Mouse (Mus musculus) neural tube, embryonic 15.5 days (tissue): ENCODE data around the gene Zfp612. TPM values are rescaled to one million over a fixed set of nuclear protein-coding genes. Genes with fewer than 3 reads are reported as not detected.

Experiments
- ATAC-seq: fragments of 200-750 bp; cut with Nextera tagmentation; 2 replicates; pipeline ENCODE4 v1.8.0; 2017; ENCODE audit warnings: mild to moderate bottlenecking, moderate TSS enrichment, moderate library complexity; ENCODE audit not compliant: low FRiP score
- H3K27ac ChIP-seq: fragments of 300-500 bp; sonication (generic); replicated peaks from 2 replicates; pipeline ENCODE4 v1.5.1; 2015; ENCODE audit warnings: mild to moderate bottlenecking, inconsistent platforms
- H3K27me3 ChIP-seq: fragments of 300-500 bp; sonication (generic); replicated peaks from 2 replicates; pipeline ENCODE4 v1.6.1; 2015; ENCODE audit warnings: inconsistent platforms
- H3K36me3 ChIP-seq: fragments of 300-500 bp; sonication (generic); 2 replicates; pipeline ENCODE4 v1.6.1; 2015; ENCODE audit warnings: inconsistent platforms
- H3K4me1 ChIP-seq: fragments of 300-500 bp; sonication (generic); 2 replicates; pipeline ENCODE4 v1.6.1; 2015; ENCODE audit warnings: inconsistent platforms
- H3K4me2 ChIP-seq: fragments of 300-500 bp; sonication (generic); 2 replicates; pipeline ENCODE4 v1.6.1; 2015; ENCODE audit warnings: inconsistent platforms, mild to moderate bottlenecking, moderate library complexity
- H3K4me3 ChIP-seq: fragments of 300-500 bp; sonication (generic); replicated peaks from 2 replicates; pipeline ENCODE4 v1.5.1; 2015; ENCODE audit warnings: mild to moderate bottlenecking, inconsistent platforms
- H3K9ac ChIP-seq: fragments of 300-500 bp; sonication (generic); replicated peaks from 2 replicates; pipeline ENCODE4 v1.6.1; 2015; ENCODE audit warnings: mild to moderate bottlenecking, inconsistent platforms
- H3K9me3 ChIP-seq: fragments of 300-500 bp; sonication (generic); replicated peaks from 2 replicates; pipeline ENCODE4 v1.6.1; 2016; ENCODE audit warnings: inconsistent platforms
- WGBS: fragments of 180-500 bp; shearing (Covaris S2); methylation state at CpG from one replicate; pipeline ENCODE4 v1.1.7; 2015; ENCODE audit warnings: mixed read lengths; 5-methylcytosine and 5-hydroxymethylcytosine counted together
- polyA plus RNA-seq: library from polyadenylated mRNA; unstranded; fragments of >200 nt; fragmentation: Nextera tagmentation; extraction: Ambion mirVana; gene quantifications from 2 replicates; pipeline ENCODE4 v1.2.1, GENCODE M21; 2015

Zfp612 gene
- polyA plus RNA-seq, 1 experiment from 2014 or later: 22.5 TPM

DNA sequence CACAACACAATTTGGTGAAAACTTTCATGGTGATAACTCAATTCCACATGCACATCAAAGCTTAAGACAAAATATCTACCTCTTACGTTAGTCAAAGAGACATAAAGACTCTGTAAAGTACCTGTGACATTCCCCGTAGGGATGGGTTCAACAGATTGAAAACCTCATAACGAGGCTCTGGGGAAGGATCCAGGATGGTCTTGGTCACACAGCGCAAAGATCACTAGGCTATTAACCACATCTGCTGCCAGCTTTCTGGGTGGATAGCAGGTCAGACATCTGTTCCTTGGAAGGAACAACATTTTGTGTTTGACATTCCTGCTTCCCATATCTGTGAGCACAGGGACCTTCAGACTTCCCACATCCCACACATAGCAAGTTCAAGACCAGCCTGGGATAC, 9.8 kb upstream of the Zfp612 start:
- no peaks in the 10 kb centered on the region for H3K4me1 ChIP-seq
- WGBS: 85% methylated on average over 4 of the region's 4 CpGs
- H3K27ac ChIP-seq: no peak overlapping the region
- no peak overlapping the region for H3K4me2 ChIP-seq
- peaks cover 6% of the 10 kb centered on the region; the same call in 1 of the 2 replicates for H3K27me3 ChIP-seq
- H3K4me3 ChIP-seq: no peak overlapping the region
- H3K36me3 ChIP-seq: no peaks in the 10 kb centered on the region
- no peaks in the 10 kb centered on the region for H3K9me3 ChIP-seq
- no peak for ATAC-seq
- H3K9ac ChIP-seq: no peak overlapping the region

DNA sequence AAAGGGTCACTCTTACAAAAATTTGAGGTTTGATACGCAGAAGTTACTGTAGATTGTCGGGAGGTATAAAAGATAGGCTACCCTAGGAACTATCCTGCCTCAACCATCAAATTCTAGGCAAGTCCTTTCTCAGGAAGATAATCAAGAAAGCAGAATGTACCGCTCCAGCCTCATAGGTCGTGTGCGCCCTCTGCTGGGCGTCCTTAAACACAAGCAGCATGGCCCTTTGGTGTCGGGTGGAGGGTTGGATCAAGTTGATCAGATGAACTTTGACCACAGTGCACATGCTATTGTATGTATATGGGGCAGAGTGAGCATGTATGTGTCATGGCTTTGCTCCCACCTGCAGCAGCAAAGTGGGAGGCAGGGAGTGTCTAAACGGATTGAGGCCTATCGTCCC, 7.9 kb upstream of the Zfp612 start:
- H3K4me2 ChIP-seq: no peak overlapping the region
- no peaks in the 10 kb centered on the region for H3K4me1 ChIP-seq
- H3K4me3 ChIP-seq: no peak overlapping the region
- H3K9me3 ChIP-seq: no peaks in the 10 kb centered on the region
- no peak overlapping the region for H3K9ac ChIP-seq
- H3K36me3 ChIP-seq: no peaks in the 10 kb centered on the region
- peak; percentile 69; the same call in 1 of the 2 replicates for ATAC-seq
- peaks cover 6% of the 10 kb centered on the region; the same call in 1 of the 2 replicates for H3K27me3 ChIP-seq
- 15% methylated on average over 9 of the region's 9 CpGs for WGBS
- no peak overlapping the region for H3K27ac ChIP-seq

DNA sequence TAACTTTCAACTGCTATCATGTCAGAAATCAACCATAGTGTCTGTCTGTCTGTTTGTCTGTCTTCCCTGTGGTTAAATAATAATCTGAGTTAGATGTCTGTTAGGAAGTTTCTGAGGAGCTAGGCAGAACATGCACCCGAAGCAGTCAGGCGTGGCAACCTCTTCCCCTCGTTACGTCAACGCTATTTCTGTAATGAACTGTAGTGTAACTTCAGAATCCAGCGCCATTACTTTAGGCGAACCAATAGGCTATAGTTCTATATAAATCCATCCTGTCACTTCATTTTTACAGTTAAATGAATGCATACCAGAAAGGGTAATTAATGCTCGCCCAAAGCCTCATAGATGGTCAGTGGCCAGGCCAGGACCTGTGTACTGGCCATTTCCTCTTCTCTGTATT, 5.0 kb upstream of the Zfp612 start:
- Histone ChIP-seq H3K27me3 (peaks cover 6% of the 10 kb centered on the region; the same call in 1 of the 2 replicates), H3K4me3 (no peak overlapping the region), H3K4me1 (peaks cover 4% of the 10 kb centered on the region; the same call in 1 of the 2 replicates), H3K27ac (no peak overlapping the region), H3K9me3 (no peaks in the 10 kb centered on the region), H3K4me2 (no peak overlapping the region), H3K9ac (no peak overlapping the region), H3K36me3 (no peaks in the 10 kb centered on the region)
- ATAC-seq: no peak
- 86% methylated on average over 8 of the region's 8 CpGs for WGBS

DNA sequence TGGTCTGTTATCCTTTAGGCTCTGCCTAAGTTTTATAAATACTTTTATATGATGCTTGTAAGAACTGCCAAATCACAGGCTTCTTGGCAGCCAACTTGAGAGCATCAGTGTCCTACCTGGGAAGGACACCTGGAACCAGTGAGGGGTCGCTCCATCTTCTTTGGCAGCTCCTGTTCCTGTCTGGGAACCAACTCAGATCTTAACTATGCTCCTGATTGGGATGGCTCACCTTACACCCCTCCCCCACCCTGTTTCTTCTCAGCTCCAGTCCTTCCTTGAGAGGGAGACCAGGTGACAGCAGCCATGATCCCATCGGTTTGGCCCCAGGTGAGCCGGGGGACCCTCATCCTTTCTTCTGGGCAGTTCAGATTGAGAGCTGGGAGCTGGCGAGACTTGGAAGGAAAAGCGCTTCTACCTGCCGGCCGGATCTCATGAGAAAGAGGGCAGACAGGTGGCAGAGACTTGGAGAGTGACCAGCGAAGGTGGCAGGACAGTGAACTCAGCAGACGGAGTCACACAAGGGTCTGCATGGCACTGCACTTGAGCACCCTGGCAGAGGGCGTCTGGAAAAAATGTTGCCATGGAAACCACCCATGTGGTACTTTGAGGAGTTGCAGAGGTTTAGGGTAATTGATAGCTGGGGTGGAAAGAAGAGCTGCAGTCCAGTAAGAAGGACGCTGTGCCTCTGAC, 3.0 kb downstream of the Zfp612 start:
- WGBS: 82% methylated on average over 11 of the region's 11 CpGs
- H3K9ac ChIP-seq: no peak overlapping the region
- no peaks in the 10 kb centered on the region for H3K9me3 ChIP-seq
- no peak overlapping the region for H3K4me2 ChIP-seq
- peaks cover 21% of the 10 kb centered on the region for H3K4me1 ChIP-seq
- H3K27me3 ChIP-seq: no peaks in the 10 kb centered on the region
- H3K36me3 ChIP-seq: peaks cover 44% of the 10 kb centered on the region
- ATAC-seq: no peak
- H3K4me3 ChIP-seq: no peak overlapping the region
- no peak overlapping the region for H3K27ac ChIP-seq

DNA sequence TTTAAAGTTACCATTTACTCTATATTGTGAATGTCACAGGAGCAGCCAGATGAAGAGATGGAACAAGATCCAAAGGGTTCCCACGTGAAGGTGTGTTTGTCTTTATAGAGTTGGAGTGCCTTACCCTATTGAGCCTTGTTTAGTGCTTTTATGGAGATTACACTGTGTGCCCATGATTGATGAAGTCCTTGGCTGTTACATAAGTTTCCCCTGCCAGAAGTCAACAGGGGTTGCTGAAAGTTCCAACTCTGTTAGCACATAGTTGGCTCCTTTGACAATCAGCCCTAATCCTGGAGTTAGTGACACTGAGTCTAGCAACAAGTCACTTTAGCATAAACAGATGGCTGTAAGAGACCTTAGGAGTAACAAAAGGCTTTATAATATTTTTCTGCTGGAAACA, 12.3 kb downstream of the Zfp612 start:
- Histone ChIP-seq H3K36me3 (peaks cover 34% of the 10 kb centered on the region), H3K9me3 (peaks cover 16% of the 10 kb centered on the region), H3K4me1 (no peaks in the 10 kb centered on the region), H3K4me3 (no peak overlapping the region), H3K4me2 (no peak overlapping the region), H3K9ac (no peak overlapping the region), H3K27ac (no peak overlapping the region), H3K27me3 (no peaks in the 10 kb centered on the region)
- no peak for ATAC-seq
- WGBS: 62% methylated on average over 1 of the region's 1 CpGs

DNA sequence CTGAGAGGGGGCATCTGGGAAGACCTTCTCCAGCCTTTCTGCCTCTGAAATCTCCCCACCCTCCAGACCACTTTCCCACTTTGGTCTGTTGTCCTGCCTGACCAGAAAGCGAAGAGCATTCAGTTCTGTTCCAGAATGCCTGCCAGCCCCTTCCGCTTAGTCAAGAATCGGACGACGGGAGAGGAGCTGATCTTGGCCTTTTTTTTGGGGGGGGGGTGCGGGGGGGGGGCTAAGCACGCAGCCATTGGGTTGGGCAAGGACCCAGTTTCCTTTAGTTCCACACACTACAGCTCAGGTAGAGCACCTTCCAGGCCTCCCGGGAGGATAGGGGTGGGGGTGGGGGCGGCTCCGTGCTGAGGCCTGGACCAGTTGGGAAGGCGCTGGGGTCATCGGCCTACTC, 21.4 kb downstream of the Zfp612 start, which contains the start of gene Gm21964:
TSS of gene Gm21964 (plus strand) at position 301 of the 400 bp plus-strand sequence.
- Histone ChIP-seq H3K36me3 (no peaks in the 10 kb centered on the region), H3K9ac (no peak within 1 kb of the TSS), H3K9me3 (no peaks in the 10 kb centered on the region), H3K4me2 (no peak within 1 kb of the TSS), H3K4me3 (no peak within 1 kb of the TSS), H3K4me1 (no peaks in the 10 kb centered on the region), H3K27me3 (no peaks in the 10 kb centered on the region), H3K27ac (no peak within 1 kb of the TSS)
- 88% methylated on average over 12 of the region's 12 CpGs for WGBS
- no peak for ATAC-seq

DNA sequence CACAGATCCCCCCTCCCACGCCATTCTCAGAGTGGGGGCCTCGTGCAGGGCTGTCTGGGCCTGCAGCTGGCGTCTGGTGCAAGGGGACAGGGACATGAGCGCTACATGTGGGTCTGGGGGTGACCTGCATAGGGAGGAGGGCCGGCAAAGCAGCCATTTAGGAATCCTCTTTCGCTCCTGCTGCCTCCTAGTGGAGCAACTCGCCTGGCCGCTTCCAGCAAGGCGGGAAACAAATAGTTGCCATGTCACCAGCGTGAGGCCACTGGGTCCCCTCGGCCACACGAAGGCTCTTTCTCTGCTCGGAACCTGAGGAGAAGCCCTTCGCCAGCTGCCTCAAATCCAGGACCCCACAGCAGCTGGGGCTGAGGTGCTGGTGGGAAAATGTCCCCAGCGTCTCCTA, 22.1 kb downstream of the Zfp612 start:
- Histone ChIP-seq H3K4me3 (no peak overlapping the region), H3K27ac (no peak overlapping the region), H3K4me2 (no peak overlapping the region), H3K4me1 (no peaks in the 10 kb centered on the region), H3K9ac (no peak overlapping the region), H3K27me3 (no peaks in the 10 kb centered on the region), H3K36me3 (no peaks in the 10 kb centered on the region), H3K9me3 (no peaks in the 10 kb centered on the region)
- no peak for ATAC-seq
- 88% methylated on average over 15 of the region's 15 CpGs for WGBS

DNA sequence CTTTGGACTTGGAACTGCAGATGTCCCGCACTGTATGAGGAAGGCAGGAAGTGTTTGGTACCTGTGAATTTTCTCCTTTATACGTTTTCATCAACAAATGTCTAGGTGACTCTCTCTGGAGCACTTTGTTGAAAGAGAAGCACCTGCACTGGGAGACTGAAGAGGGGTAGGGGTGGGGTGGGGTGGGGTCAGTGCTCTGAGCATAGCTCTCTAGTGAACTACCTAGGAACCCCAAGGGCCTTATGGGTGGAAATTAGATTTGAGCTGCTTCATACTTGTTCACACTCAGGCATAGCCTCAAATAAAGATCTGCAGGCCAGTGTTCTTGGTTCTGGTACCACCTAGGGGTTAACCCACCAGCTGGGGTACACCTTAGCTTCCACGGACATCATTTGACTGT, 23.1 kb downstream of the Zfp612 start, which contains the start of gene Gm17720:
TSS of gene Gm17720 (minus strand) at position 101 of the 400 bp plus-strand sequence.
- ATAC-seq: no peak
- Histone ChIP-seq H3K27me3 (no peaks in the 10 kb centered on the region), H3K9ac (no peak within 1 kb of the TSS), H3K4me3 (no peak within 1 kb of the TSS), H3K4me2 (no peak within 1 kb of the TSS), H3K27ac (no peak within 1 kb of the TSS), H3K9me3 (no peaks in the 10 kb centered on the region), H3K36me3 (no peaks in the 10 kb centered on the region), H3K4me1 (no peaks in the 10 kb centered on the region)
- 90% methylated on average over 3 of the region's 3 CpGs for WGBS

DNA sequence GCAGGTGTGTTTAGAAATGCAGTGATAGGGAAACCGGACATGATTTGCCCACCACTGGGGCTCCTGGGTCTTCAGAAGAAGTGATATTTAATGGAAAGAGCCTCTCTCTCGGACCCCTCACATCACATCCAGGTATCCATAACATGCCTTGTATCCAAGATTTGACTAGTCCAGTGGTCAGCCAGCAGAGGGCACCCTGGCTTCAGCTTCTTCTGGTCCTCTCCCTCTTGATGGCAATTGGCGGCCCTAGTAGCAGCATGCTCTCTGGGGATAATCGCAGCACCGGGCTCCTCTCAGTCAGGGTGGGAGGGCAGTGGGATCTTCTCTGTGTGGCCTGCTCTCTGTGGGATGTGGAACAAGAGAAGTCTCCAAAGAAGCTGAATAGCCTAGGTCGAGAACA, 40.2 kb downstream of the Zfp612 start:
- no peak for ATAC-seq

DNA sequence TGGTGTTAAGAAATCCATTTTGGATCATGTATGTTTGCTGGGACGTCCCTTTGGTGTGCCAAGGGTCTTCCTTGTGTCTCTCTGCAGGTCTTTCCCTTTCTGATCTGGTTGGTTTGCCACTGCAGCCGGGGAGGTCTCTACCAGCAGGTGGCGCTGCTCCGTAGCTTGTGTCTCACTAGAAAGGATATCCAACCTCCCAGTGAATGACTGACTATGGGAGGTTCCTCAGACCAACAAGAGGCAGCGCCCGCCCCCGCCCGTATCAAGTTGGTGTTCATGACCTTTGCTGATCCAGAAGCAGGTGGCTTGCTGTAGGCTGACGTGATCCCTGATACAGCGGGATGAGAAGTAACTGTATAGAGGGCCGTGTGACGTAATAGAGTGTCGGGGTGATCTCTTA, 51.0 kb downstream of the Zfp612 start:
- Histone ChIP-seq H3K4me3 (no peak overlapping the region), H3K27me3 (no peaks in the 10 kb centered on the region), H3K9ac (no peak overlapping the region), H3K4me2 (peak overlapping the region; percentile 35; the same call in 1 of the 2 replicates), H3K27ac (no peak overlapping the region), H3K4me1 (no peaks in the 10 kb centered on the region), H3K36me3 (no peaks in the 10 kb centered on the region), H3K9me3 (no peaks in the 10 kb centered on the region)
- WGBS: 24% methylated on average over 13 of the region's 13 CpGs
- peak; percentile 57; the same call in 1 of the 2 replicates for ATAC-seq

More for the DNA sequence above, 40.2 kb downstream of the Zfp612 start:
- Histone ChIP-seq H3K4me2 (no peak overlapping the region), H3K4me1 (no peaks in the 10 kb centered on the region), H3K36me3 (no peaks in the 10 kb centered on the region), H3K27ac (no peak overlapping the region), H3K9me3 (no peaks in the 10 kb centered on the region), H3K9ac (no peak overlapping the region), H3K4me3 (no peak overlapping the region), H3K27me3 (no peaks in the 10 kb centered on the region)
- 41% methylated on average over 6 of the region's 6 CpGs for WGBS

DNA sequence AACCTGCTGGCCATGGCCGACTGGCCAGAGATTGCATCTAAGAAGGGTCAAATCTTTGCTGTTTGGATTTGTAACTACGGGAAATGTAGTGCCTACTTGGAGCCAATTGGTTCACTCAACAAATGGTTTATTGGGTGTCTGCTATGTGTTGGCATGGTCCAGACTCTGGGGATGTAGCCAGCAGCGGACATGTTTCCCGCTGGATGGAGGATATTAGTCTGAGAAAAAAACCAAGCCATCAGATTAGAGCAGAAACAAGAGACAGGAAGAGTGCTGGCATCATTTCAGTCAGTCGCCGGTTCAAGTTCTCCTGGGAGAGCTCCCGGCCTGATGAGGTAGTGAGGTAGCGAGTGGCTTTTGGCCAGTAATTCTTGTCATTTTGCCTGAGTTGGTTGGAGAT, 54.7 kb downstream of the Zfp612 start:
- 90% methylated on average over 8 of the region's 8 CpGs for WGBS
- Histone ChIP-seq H3K27ac (no peak overlapping the region), H3K27me3 (no peaks in the 10 kb centered on the region), H3K4me2 (no peak overlapping the region), H3K9me3 (no peaks in the 10 kb centered on the region), H3K4me1 (no peaks in the 10 kb centered on the region), H3K36me3 (no peaks in the 10 kb centered on the region), H3K9ac (no peak overlapping the region), H3K4me3 (no peak overlapping the region)
- no peak for ATAC-seq

DNA sequence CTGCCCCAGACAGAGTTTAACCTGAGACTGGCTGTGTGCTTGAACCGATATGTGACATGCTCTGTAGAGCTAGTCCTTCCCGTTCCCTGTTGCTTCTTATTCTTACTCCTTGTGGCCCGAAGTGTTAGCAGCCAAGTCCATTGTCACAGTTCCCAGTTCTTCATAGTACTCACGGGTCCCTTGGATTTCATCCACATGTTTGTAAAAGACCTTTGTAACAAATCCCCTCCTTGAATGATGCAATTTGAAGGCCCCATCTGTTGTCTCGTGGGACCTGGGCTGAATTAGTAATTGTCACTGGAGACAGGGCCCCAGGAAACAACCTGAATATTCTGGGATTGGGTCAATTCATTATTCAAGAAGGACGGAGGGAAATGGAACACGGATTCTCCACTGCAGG, 56.0 kb downstream of the Zfp612 start:
- H3K4me2 ChIP-seq: no peak overlapping the region
- 63% methylated on average over 7 of the region's 7 CpGs for WGBS
- H3K27ac ChIP-seq: no peak overlapping the region
- no peaks in the 10 kb centered on the region for H3K4me1 ChIP-seq
- no peaks in the 10 kb centered on the region for H3K9me3 ChIP-seq
- no peaks in the 10 kb centered on the region for H3K36me3 ChIP-seq
- no peak overlapping the region for H3K9ac ChIP-seq
- H3K27me3 ChIP-seq: no peaks in the 10 kb centered on the region
- no peak overlapping the region for H3K4me3 ChIP-seq
- ATAC-seq: no peak
